Mouse (Mus musculus): Measurements from ENCODE around the gene Lsm14a. TPM values are rescaled to one million over a fixed set of nuclear protein-coding genes. Genes with fewer than 3 reads are reported as not detected.

The Lsm14a gene
- polyA plus RNA-seq, 1 experiment: 25.3 TPM

DNA sequence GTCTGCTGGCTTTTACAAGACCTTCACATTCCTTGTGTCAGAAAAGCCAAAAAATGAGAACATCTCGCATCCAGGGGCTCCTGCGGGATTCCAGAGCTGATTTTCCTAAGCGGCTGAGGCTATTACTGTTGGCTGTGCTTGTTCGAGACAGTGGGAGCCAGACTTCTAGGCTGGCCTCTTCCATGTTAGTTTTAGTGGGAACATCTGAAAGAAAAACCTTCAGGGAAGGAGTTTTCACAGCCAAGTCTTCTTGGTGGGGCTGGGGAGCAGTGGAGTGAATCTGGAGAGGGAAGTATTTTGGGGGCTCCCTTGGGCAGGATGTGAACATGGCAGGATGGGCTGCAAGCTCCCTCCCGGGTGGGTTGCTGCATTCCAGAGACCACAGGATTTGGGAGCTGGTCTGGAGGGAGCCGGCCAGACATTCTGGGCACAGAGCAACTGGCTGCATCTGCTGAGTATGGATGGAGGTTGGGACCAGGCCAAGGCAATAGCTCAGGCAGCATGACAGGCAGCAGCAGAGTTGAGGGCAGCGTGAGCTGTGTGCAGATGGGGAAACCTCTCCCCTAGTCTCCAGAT, 75.1 kb downstream of the Lsm14a start:
- Histone ChIP-seq H3K27ac (ENCODE audit: insufficient read depth, low read depth, low read length) (peak overlapping the region; percentile 8; the same call in 1 of the 2 replicates), H3K27me3 (ENCODE audit: control insufficient read depth, insufficient read depth, low read length) (no peaks in the 10 kb centered on the region), H3K36me3 (ENCODE audit: control insufficient read depth, insufficient read depth, low read length) (no peaks in the 10 kb centered on the region), H3K4me1 (ENCODE audit: control insufficient read depth, insufficient read depth, insufficient read length, low read length) (no peaks in the 10 kb centered on the region), H3K4me3 (ENCODE audit: low read depth, low read length) (no peak overlapping the region)
- WGBS: 61% methylated on average over 7 of the region's 7 CpGs
- TF ChIP-seq POLR2A (IDR thresholded peaks at IDR 0.05; ENCODE audit: low read depth, low read length) (no peak), CTCF (IDR thresholded peaks at IDR 0.05; ENCODE audit: extremely low read depth, insufficient read length, insufficient replicate concordance, low read depth, low read length) (no peak)

DNA sequence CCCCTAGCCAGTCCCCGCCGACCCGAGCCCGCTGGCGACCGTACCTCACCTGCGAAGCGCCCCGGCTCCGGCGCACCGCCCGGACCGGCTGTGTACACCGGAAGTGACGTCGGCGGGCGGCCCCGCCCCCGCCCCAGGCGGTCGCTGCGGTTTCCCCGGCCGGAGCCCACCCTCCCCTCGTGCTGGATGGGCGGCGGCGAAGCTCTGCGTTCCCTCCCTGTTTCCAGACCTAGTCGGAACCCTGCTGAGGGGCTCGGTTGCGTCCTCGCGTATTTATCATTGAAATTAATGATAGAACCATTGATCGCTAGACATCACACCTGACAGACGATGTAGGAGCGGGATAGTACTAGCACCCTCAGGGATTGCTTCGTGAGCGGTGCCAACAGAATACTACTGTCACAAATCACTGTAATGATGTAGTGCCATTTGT, 79.7 kb downstream of the Lsm14a start, which contains the start of gene 4931406P16Rik:
Gene 4931406P16Rik, minus strand, starts transcription at position 109 of the 433 bp plus-strand sequence.
- H3K36me3 ChIP-seq (ENCODE audit: control insufficient read depth, insufficient read depth, low read length): no peaks in the 10 kb centered on the region
- no peaks in the 10 kb centered on the region; the same call in 1 of the 2 replicates for H3K4me1 ChIP-seq (ENCODE audit: control insufficient read depth, insufficient read depth, insufficient read length, low read length)
- peak within 1 kb of the TSS; percentile 52 for H3K27ac ChIP-seq (ENCODE audit: insufficient read depth, low read depth, low read length)
- TF ChIP-seq POLR2A (IDR thresholded peaks at IDR 0.05; ENCODE audit: low read depth, low read length): peak; percentile 59
- no peak for TF ChIP-seq CTCF (IDR thresholded peaks at IDR 0.05; ENCODE audit: extremely low read depth, insufficient read length, insufficient replicate concordance, low read depth, low read length)
- no peaks in the 10 kb centered on the region for H3K27me3 ChIP-seq (ENCODE audit: control insufficient read depth, insufficient read depth, low read length)
- WGBS: under 1% methylated on average over 41 of the region's 41 CpGs
- H3K4me3 ChIP-seq (ENCODE audit: low read depth, low read length): peak within 1 kb of the TSS; percentile 91

DNA sequence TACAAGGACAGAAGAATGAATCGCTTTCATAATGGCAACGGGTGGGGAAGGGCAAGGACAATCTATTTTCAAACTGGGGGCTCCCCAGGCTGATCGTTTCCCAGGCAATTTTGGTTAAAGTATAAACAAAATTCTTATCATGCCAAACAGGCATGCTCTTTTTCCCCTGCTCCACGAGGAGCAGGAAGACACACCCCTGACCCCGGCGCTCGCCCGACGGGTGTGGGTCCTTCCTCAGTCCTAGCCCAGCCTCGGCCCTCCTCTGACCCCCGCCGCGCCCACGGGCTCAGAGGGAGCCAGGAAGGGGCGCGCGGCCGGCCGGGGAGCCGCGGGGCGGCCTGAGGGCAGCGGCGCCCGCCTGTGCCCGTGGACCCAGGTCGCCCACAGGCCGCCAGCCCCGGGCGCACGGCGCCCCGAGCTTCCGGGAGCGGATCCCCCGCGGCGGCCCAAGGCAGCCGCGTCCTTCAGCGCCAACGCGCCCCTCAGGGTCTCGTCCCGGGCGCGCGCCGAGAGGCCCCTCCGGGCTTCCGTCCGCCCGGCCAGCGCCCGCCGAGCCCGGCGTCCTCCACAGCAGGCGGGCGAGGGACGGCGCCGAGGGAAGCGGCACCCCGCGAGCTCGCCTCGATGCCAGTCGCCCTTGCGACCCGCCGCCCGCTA, 80.2 kb downstream of the Lsm14a start:
- no peaks in the 10 kb centered on the region for H3K27me3 ChIP-seq (ENCODE audit: control insufficient read depth, insufficient read depth, low read length)
- peak overlapping the region; percentile 91 for H3K4me3 ChIP-seq (ENCODE audit: low read depth, low read length)
- 1% methylated on average over 71 of the region's 73 CpGs for WGBS
- peak overlapping the region; percentile 52 for H3K27ac ChIP-seq (ENCODE audit: insufficient read depth, low read depth, low read length)
- TF ChIP-seq POLR2A (IDR thresholded peaks at IDR 0.05; ENCODE audit: low read depth, low read length) (no peak), CTCF (IDR thresholded peaks at IDR 0.05; ENCODE audit: extremely low read depth, insufficient read length, insufficient replicate concordance, low read depth, low read length) (no peak)
- no peaks in the 10 kb centered on the region for H3K36me3 ChIP-seq (ENCODE audit: control insufficient read depth, insufficient read depth, low read length)
- no peaks in the 10 kb centered on the region; the same call in 1 of the 2 replicates for H3K4me1 ChIP-seq (ENCODE audit: control insufficient read depth, insufficient read depth, insufficient read length, low read length)

DNA sequence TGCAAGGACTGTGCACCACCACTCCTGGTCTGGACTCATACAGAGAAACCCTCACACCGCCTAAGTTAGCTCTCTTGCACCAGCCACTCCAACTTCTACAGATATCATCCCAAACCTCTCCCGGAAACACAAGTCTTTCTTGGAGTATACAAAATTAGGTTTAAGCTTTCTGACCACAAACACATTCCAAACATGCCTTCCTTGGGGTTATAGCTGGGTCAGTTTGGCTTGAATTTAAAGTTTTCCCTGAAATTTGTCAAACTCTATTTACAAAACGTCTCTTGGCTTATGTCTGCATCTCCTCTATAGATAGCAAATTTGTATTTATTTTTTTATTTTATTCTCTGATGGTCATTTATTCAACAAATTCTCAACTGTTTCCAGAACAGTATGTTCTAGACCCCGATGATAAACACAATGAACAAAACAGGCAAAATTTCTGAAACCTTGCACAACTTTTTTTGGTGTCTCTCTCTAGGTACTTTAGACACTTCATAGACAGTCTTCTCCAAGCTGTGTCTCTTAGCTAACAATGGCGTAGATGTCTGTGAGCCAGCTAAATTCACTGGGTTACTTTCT, 83.8 kb downstream of the Lsm14a start:
- Histone ChIP-seq H3K4me1 (ENCODE audit: control insufficient read depth, insufficient read depth, insufficient read length, low read length) (no peaks in the 10 kb centered on the region; the same call in 1 of the 2 replicates), H3K36me3 (ENCODE audit: control insufficient read depth, insufficient read depth, low read length) (no peaks in the 10 kb centered on the region), H3K27ac (ENCODE audit: insufficient read depth, low read depth, low read length) (no peak overlapping the region; the same call in 1 of the 2 replicates), H3K27me3 (ENCODE audit: control insufficient read depth, insufficient read depth, low read length) (no peaks in the 10 kb centered on the region), H3K4me3 (ENCODE audit: low read depth, low read length) (no peak overlapping the region)
- no peak for TF ChIP-seq POLR2A (IDR thresholded peaks at IDR 0.05; ENCODE audit: low read depth, low read length)
- no peak for TF ChIP-seq CTCF (IDR thresholded peaks at IDR 0.05; ENCODE audit: extremely low read depth, insufficient read length, insufficient replicate concordance, low read depth, low read length)
- 67% methylated on average over 5 of the region's 5 CpGs for WGBS

DNA sequence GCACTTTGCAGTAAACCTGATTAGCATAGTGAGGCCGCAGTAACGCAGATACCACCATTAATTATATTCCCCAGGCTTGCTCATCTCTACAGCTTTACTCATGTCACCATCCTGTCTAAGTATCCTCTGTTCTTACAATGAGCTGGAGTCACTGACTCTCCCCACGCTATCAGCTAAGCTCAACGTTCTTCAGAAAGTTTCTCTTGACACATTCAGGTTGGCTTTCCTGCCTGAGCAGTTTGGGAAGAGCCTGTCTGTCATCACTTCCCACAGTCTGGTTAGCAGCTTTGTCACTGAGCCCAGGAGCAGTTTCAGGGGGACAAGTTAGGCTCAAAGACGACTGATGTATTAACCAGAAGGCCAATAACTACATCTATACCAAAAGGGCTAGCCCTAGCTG, 84.5 kb downstream of the Lsm14a start:
- Histone ChIP-seq H3K27ac (ENCODE audit: insufficient read depth, low read depth, low read length) (peak overlapping the region; percentile 12; the same call in 1 of the 2 replicates), H3K36me3 (ENCODE audit: control insufficient read depth, insufficient read depth, low read length) (no peaks in the 10 kb centered on the region), H3K27me3 (ENCODE audit: control insufficient read depth, insufficient read depth, low read length) (no peaks in the 10 kb centered on the region), H3K4me1 (ENCODE audit: control insufficient read depth, insufficient read depth, insufficient read length, low read length) (no peaks in the 10 kb centered on the region; the same call in 1 of the 2 replicates), H3K4me3 (ENCODE audit: low read depth, low read length) (no peak overlapping the region)
- TF ChIP-seq CTCF (IDR thresholded peaks at IDR 0.05; ENCODE audit: extremely low read depth, insufficient read length, insufficient replicate concordance, low read depth, low read length): no peak
- no peak for TF ChIP-seq POLR2A (IDR thresholded peaks at IDR 0.05; ENCODE audit: low read depth, low read length)
- WGBS: 73% methylated on average over 5 of the region's 5 CpGs

DNA sequence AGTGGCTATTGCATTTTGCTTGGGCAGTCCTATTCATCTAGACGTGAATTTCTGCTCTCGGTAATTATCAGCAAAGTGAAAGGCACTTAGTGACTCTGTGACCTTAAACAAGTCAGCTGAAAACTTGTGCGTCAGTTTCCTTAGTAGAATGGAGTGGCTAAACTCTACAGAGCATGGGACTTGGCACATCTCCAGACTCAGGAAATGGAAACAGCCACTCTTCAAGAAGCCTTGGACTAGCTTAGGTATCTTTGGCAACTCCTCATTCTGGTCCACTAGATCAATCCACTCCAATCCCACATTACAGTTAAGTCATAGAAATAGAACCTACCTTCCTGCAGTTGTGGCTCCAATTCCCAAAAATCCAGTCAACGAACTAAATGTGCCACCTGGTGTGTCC, 87.7 kb downstream of the Lsm14a start:
- peak overlapping the region; percentile 10; the same call in 1 of the 2 replicates for H3K27ac ChIP-seq (ENCODE audit: insufficient read depth, low read depth, low read length)
- H3K4me1 ChIP-seq (ENCODE audit: control insufficient read depth, insufficient read depth, insufficient read length, low read length): no peaks in the 10 kb centered on the region; the same call in 1 of the 2 replicates
- 63% methylated on average over 4 of the region's 4 CpGs for WGBS
- H3K4me3 ChIP-seq (ENCODE audit: low read depth, low read length): no peak overlapping the region
- TF ChIP-seq CTCF (IDR thresholded peaks at IDR 0.05; ENCODE audit: extremely low read depth, insufficient read length, insufficient replicate concordance, low read depth, low read length) (no peak), POLR2A (IDR thresholded peaks at IDR 0.05; ENCODE audit: low read depth, low read length) (no peak)
- no peaks in the 10 kb centered on the region for H3K27me3 ChIP-seq (ENCODE audit: control insufficient read depth, insufficient read depth, low read length)
- no peaks in the 10 kb centered on the region for H3K36me3 ChIP-seq (ENCODE audit: control insufficient read depth, insufficient read depth, low read length)

DNA sequence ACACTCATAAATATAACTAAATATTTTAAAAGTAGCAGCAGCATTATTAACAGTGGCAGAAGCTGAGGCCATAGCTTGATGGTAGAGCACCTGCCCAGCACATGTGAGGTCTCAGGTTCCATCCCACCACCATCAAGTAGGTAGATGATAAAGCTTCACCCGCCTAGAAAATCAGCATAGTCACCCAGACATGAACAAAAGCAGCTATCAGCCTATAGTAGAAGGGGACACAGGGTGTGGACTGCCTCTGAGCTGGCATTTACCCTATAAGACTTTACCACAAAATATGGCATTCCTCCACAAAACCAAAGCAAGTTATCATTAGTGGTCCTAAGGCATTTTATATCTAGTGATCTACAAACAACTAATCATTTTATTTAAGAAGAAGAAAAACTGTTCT, 90.5 kb downstream of the Lsm14a start:
- Histone ChIP-seq H3K27me3 (ENCODE audit: control insufficient read depth, insufficient read depth, low read length) (no peaks in the 10 kb centered on the region), H3K4me1 (ENCODE audit: control insufficient read depth, insufficient read depth, insufficient read length, low read length) (no peaks in the 10 kb centered on the region), H3K27ac (ENCODE audit: insufficient read depth, low read depth, low read length) (peak overlapping the region; percentile 31; the same call in 1 of the 2 replicates), H3K36me3 (ENCODE audit: control insufficient read depth, insufficient read depth, low read length) (no peaks in the 10 kb centered on the region), H3K4me3 (ENCODE audit: low read depth, low read length) (no peak overlapping the region)
- WGBS: 86% methylated on average over 1 of the region's 1 CpGs
- TF ChIP-seq POLR2A (IDR thresholded peaks at IDR 0.05; ENCODE audit: low read depth, low read length): no peak
- no peak for TF ChIP-seq CTCF (IDR thresholded peaks at IDR 0.05; ENCODE audit: extremely low read depth, insufficient read length, insufficient replicate concordance, low read depth, low read length)
